Mouse (Mus musculus) thymus, adult 2 months (tissue): Measurements from ENCODE around the gene Pde4d. TPM values are rescaled to one million over a fixed set of nuclear protein-coding genes. Genes with fewer than 3 reads are reported as not detected.

Experiments
- DNase-seq: peaks from one replicate; pipeline ENCODE4 v3.0.0; 2021
- H3K27ac ChIP-seq: fragments of 200-500 bp; 2 replicates; pipeline ENCODE4 v1.5.1; 2012; ENCODE audit warnings: low read length, control low read depth; ENCODE audit not compliant: control insufficient read depth, insufficient read depth
- H3K27me3 ChIP-seq: fragments of 200-500 bp; 2 replicates; pipeline ENCODE4 v1.6.1; 2012; ENCODE audit warnings: mild to moderate bottlenecking, low read length, moderate library complexity, mixed read lengths; ENCODE audit not compliant: control insufficient read depth, insufficient read depth
- H3K36me3 ChIP-seq: fragments of 200-500 bp; 2 replicates; pipeline ENCODE4 v1.6.1; 2012; ENCODE audit warnings: mild to moderate bottlenecking, low read length, moderate library complexity; ENCODE audit not compliant: control insufficient read depth, insufficient read depth
- H3K4me1 ChIP-seq: fragments of 200-500 bp; replicated peaks from 2 replicates; pipeline ENCODE4 v1.6.1; 2012; ENCODE audit warnings: low read length; ENCODE audit not compliant: control insufficient read depth, insufficient read depth
- H3K4me3 ChIP-seq: fragments of 200-500 bp; 2 replicates; pipeline ENCODE4 v1.5.1; 2012; ENCODE audit warnings: mild to moderate bottlenecking, low read length, control low read depth, moderate library complexity; ENCODE audit not compliant: control insufficient read depth, insufficient read depth
- CTCF ChIP-seq: fragments of 200-500 bp; IDR thresholded peaks from 2 replicates; pipeline ENCODE4 v1.5.1; 2012; ENCODE audit warnings: mild to moderate bottlenecking, control low read depth, low read length, moderate library complexity, borderline replicate concordance; ENCODE audit not compliant: control insufficient read depth, poor library complexity, insufficient read depth; ENCODE audit errors: extremely low read depth
- POLR2A ChIP-seq: fragments of 200-500 bp; IDR thresholded peaks from 2 replicates; pipeline ENCODE4 v1.6.1; 2012; ENCODE audit warnings: mild to moderate bottlenecking, low read length, control low read depth, moderate library complexity; ENCODE audit not compliant: control insufficient read depth, poor library complexity, insufficient read depth; ENCODE audit errors: extremely low read depth
- WGBS: fragments of 180-500 bp; shearing (Covaris S2); methylation state at CpG from one replicate; pipeline ENCODE4 v1.1.7; 2018; 5-methylcytosine and 5-hydroxymethylcytosine counted together
- polyA plus RNA-seq: library from polyadenylated mRNA; depleted of rRNA; stranded (reverse); fragments of >200 nt; gene quantifications from 2 replicates; pipeline ENCODE4 v1.2.3, GENCODE M21; 2012

Pde4d gene
- polyA plus RNA-seq, 1 experiment, result 35.2 TPM

- no peak overlapping the region for H3K4me3 ChIP-seq
- WGBS, result 93% methylated on average over 3 of the region's 3 CpGs
- no peaks in the 10 kb centered on the region for H3K4me1 ChIP-seq
- H3K36me3 ChIP-seq, result no peaks in the 10 kb centered on the region
- H3K27ac ChIP-seq, result no peak overlapping the region
- TF ChIP-seq POLR2A (no peak), CTCF (no peak)
- H3K27me3 ChIP-seq, result no peaks in the 10 kb centered on the region
- DNase-seq, result no peak
These were observed 301.6 kb downstream of the Pde4d start for GRCm38 (mm10) chr13:108751155-108751840.

- TF ChIP-seq CTCF (no peak), POLR2A (no peak)
- Histone ChIP-seq H3K27ac (no peak overlapping the region), H3K4me3 (no peak overlapping the region), H3K27me3 (no peaks in the 10 kb centered on the region), H3K4me1 (no peaks in the 10 kb centered on the region), H3K36me3 (no peaks in the 10 kb centered on the region)
- WGBS, result 93% methylated on average over 7 of the region's 7 CpGs
- DNase-seq, result no peak
These were observed 307.7 kb downstream of the Pde4d start for GRCm38 (mm10) chr13:108757477-108757876.

- Histone ChIP-seq H3K4me1 (no peaks in the 10 kb centered on the region), H3K36me3 (no peaks in the 10 kb centered on the region), H3K4me3 (no peak overlapping the region), H3K27me3 (no peaks in the 10 kb centered on the region), H3K27ac (no peak overlapping the region)
- TF ChIP-seq POLR2A (no peak), CTCF (no peak)
- 82% methylated on average over 4 of the region's 4 CpGs for WGBS
- DNase-seq, result no peak
These were observed 308.6 kb downstream of the Pde4d start for GRCm38 (mm10) chr13:108758331-108758730.

GRCm38 (mm10) chr13:108759140-108759539, 309.4 kb downstream of the Pde4d start:
- Histone ChIP-seq H3K4me3 (no peak overlapping the region), H3K36me3 (no peaks in the 10 kb centered on the region), H3K4me1 (no peaks in the 10 kb centered on the region), H3K27ac (no peak overlapping the region), H3K27me3 (no peaks in the 10 kb centered on the region)
- no peak for DNase-seq
- TF ChIP-seq CTCF (no peak), POLR2A (no peak)
- WGBS, result 94% methylated on average over 4 of the region's 4 CpGs

- Histone ChIP-seq H3K27me3 (no peaks in the 10 kb centered on the region), H3K36me3 (no peaks in the 10 kb centered on the region), H3K27ac (no peak overlapping the region), H3K4me3 (no peak overlapping the region), H3K4me1 (no peaks in the 10 kb centered on the region)
- 89% methylated on average over 3 of the region's 3 CpGs for WGBS
- TF ChIP-seq POLR2A (no peak), CTCF (no peak)
- no peak for DNase-seq
These were observed 313.5 kb downstream of the Pde4d start for GRCm38 (mm10) chr13:108763295-108763694.

- Histone ChIP-seq H3K27me3 (no peaks in the 10 kb centered on the region), H3K27ac (no peak overlapping the region), H3K4me1 (no peaks in the 10 kb centered on the region), H3K4me3 (no peak overlapping the region), H3K36me3 (no peaks in the 10 kb centered on the region)
- 95% methylated on average over 11 of the region's 11 CpGs for WGBS
- no peak for TF ChIP-seq POLR2A
- no peak for TF ChIP-seq CTCF
- DNase-seq, result no peak
These were observed 316.4 kb downstream of the Pde4d start for GRCm38 (mm10) chr13:108766020-108766727.
